Mouse (Mus musculus): ENCODE measurements around the gene Cdk7. TPM values are rescaled to one million over a fixed set of nuclear protein-coding genes. Genes with fewer than 3 reads are reported as not detected.

Cdk7 gene
- total RNA-seq, 1 experiment from 2014 or later = 33.2 TPM

DNA sequence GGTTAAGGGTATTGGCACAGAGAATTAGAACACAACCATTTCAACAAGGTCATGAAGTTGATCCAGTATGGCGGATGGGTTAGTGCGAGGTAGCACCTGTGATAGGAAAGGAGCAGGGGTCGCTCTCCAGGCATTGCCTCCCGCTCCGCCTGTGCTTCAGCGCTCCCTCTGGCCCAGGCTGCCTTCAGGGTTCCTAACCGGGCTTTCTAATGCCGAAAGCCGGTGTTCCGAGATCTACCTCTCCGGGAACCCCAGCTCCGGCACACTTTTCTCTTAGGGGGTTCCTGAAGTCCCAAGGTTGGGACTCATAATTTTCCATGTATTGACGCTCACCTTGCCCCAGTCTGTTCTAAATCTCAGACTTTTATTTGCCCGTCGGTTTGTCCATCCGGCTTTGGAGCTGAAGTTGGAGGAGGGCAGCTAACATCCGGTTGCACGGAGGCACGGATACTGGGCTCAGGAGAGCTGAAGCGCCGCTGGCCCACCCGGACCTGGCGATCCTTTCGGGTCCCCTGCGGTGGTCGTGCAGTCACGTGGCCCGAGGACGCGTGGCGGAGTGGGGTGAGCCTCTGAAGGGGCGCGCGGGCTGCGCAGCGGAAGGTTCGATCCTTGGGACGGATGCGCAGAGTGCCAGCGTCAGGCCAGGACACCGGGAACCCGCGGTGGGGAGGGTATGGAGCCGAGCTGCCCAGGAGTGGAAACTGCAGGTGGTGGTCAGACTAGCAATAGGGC is 61.3 kb downstream of the Cdk7 start, which contains the start of gene Ccdc125:
Ccdc125 (plus strand) TSS at position 427 of the 732 bp plus-strand sequence.
- ATAC-seq (replicated peaks in 1 of 2; ENCODE audit: insufficient read depth in 1 of 2, low FRiP score in 2 of 2, low TSS enrichment in 1 of 2, low read depth in 1 of 2, poor library complexity in 2 of 2, severe bottlenecking in 2 of 2) = peak; percentile 46 to 61

DNA sequence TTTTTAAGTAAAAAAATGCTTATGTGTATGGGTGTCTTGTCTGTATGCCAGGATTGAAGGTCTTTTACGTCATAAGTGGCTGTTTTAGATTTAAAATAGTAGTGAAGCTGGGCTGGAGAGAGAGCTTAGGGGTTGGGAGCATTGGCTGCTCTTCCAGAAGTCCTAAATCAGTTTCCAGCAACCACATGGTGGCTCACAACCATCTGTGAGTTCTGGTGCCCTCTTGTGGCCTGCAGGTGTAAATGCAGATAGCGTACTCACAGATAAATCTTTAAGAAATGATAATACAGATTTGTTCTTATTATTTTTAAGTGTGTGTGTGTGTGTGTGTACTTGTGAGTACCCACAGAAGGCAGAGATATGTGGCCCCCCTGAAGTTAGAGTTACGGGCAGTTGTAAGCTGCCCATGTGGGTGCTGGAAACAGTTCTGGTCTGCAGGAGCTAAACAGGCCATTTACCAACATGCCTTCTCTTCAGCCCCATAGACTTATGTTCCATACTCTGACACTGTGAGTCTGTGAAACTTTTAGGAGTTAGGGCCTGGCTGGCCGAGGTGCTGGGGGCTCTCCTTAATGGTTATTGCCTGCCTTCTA is 70.8 kb downstream of the Cdk7 start:
- ATAC-seq (replicated peaks in 1 of 2; ENCODE audit: insufficient read depth in 1 of 2, low FRiP score in 2 of 2, low TSS enrichment in 1 of 2, low read depth in 1 of 2, poor library complexity in 2 of 2, severe bottlenecking in 2 of 2) = peak; percentile 22 to 53; a peak in 2 of 4 replicates

DNA sequence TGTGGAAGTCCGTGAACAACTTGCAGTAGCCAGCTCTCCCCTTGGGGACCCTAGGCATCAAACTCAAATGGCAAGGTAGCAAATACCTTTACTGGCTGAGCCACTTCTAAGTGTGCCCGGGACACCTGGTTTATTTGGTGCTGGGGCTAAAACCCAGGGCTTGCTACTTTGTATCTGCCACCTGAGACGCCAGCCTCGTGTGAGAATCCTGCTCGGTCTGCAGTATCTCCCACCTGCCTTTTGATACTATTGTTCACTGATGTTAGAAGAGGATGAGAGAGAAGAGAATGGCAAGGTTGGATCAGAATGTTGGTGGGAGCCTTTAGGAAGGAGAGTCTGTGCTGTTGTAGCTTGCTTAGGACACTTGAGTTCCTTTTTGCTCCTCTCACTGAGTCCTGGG is 72.6 kb downstream of the Cdk7 start:
- ATAC-seq (replicated peaks in 1 of 2; ENCODE audit: insufficient read depth in 1 of 2, low FRiP score in 2 of 2, low TSS enrichment in 1 of 2, low read depth in 1 of 2, poor library complexity in 2 of 2, severe bottlenecking in 2 of 2) = no peak

Other genes with a start within 250 kb of the Cdk7 start
- 53.4 and 84.6 TPM in 2 replicates for gene Gtf2h2, start 238.4 kb downstream of the Cdk7 start, total RNA-seq (2017)
- gene Ocln, start 178.2 kb downstream of the Cdk7 start, total RNA-seq (2017) = 0.50 and 1.2 TPM in 2 replicates
- gene Marveld2, start 114.0 kb downstream of the Cdk7 start, total RNA-seq (2017) = 3.9 and 5.7 TPM in 2 replicates
- gene Ak6, start 80.0 kb downstream of the Cdk7 start, total RNA-seq (2017) = 233 and 241 TPM in 2 replicates
- gene Rad17, start 79.9 kb downstream of the Cdk7 start, total RNA-seq (2017) = 37.1 and 39.2 TPM in 2 replicates
- 13.8 and 18.1 TPM in 2 replicates for gene Taf9, start 79.4 kb downstream of the Cdk7 start, total RNA-seq (2017)
- 23.6 and 26.9 TPM in 2 replicates for gene Ccdc125, start 61.2 kb downstream of the Cdk7 start, total RNA-seq (2017)
- 49.6 and 56.6 TPM in 2 replicates for gene Mrps36, start 13.7 kb upstream of the Cdk7 start, total RNA-seq (2017)
- gene Cenph, start 45.0 kb upstream of the Cdk7 start, total RNA-seq (2017) = 39.1 and 45.4 TPM in 2 replicates
- 91.3 and 108 TPM in 2 replicates for gene Ccnb1, start 55.6 kb upstream of the Cdk7 start, total RNA-seq (2017)
- 83.7 and 107 TPM in 2 replicates for gene Slc30a5, start 102.5 kb upstream of the Cdk7 start, total RNA-seq (2017)